Mouse (Mus musculus) limb, embryonic 14.5 days (tissue): ENCODE results near the gene Noc3l. TPM values are rescaled to one million over a fixed set of nuclear protein-coding genes. Genes with fewer than 3 reads are reported as not detected.
A peak's percentile ranks its signal among the peaks of the same experiment; 100 is the strongest.

Experiments
- ATAC-seq: fragments of 200-750 bp; cut with Nextera tagmentation; 2 replicates; pipeline ENCODE4 v1.8.0; 2017; ENCODE audit warnings: low read depth, moderate number of reproducible peaks, moderate TSS enrichment; ENCODE audit not compliant: low FRiP score
- DNase-seq: peaks from one replicate; pipeline ENCODE4 v3.0.0-alpha.2; 2015; ENCODE audit warnings: low spot score
- H3K27ac ChIP-seq: fragments of 300-500 bp; sonication (generic); replicated peaks from 2 replicates; pipeline ENCODE4 v1.5.1; 2014; ENCODE audit warnings: low read depth, mild to moderate bottlenecking, low read length, moderate library complexity, mixed read lengths
- H3K27me3 ChIP-seq: fragments of 300-500 bp; sonication (generic); 2 replicates; pipeline ENCODE4 v1.6.1; 2014; ENCODE audit warnings: low read length, mixed read lengths; ENCODE audit not compliant: control insufficient read depth, insufficient read depth
- H3K36me3 ChIP-seq: fragments of 300-500 bp; sonication (generic); 2 replicates; pipeline ENCODE4 v1.6.1; 2014; ENCODE audit warnings: mild to moderate bottlenecking, low read length, moderate library complexity, mixed read lengths; ENCODE audit not compliant: control insufficient read depth, insufficient read depth
- H3K4me1 ChIP-seq: fragments of 300-500 bp; sonication (generic); 2 replicates; pipeline ENCODE4 v1.6.1; 2014; ENCODE audit warnings: antibody characterized with exemption, low read length, mixed read lengths; ENCODE audit not compliant: control insufficient read depth, insufficient read depth
- H3K4me2 ChIP-seq: fragments of 300-500 bp; sonication (generic); replicated peaks from 2 replicates; pipeline ENCODE4 v1.6.1; 2014; ENCODE audit warnings: low read depth, mild to moderate bottlenecking, low read length, moderate library complexity; ENCODE audit not compliant: severe bottlenecking
- H3K4me3 ChIP-seq: fragments of 300-500 bp; sonication (generic); replicated peaks from 2 replicates; pipeline ENCODE4 v1.5.1; 2014; ENCODE audit warnings: low read length
- H3K9ac ChIP-seq: fragments of 300-500 bp; sonication (generic); 2 replicates; pipeline ENCODE4 v1.6.1; 2014; ENCODE audit warnings: mild to moderate bottlenecking, low read depth, low read length, moderate library complexity; ENCODE audit not compliant: severe bottlenecking
- H3K9me3 ChIP-seq: fragments of 300-500 bp; sonication (generic); 2 replicates; pipeline ENCODE4 v1.6.1; 2016; ENCODE audit warnings: low read length; ENCODE audit not compliant: control insufficient read depth
- POLR2A ChIP-seq: fragments of 200-500 bp; IDR thresholded peaks from 2 replicates; pipeline ENCODE4 v1.8.0; 2012; ENCODE audit warnings: inconsistent platforms, mild to moderate bottlenecking, moderate library complexity, borderline replicate concordance; ENCODE audit not compliant: insufficient read depth, insufficient read length; ENCODE audit errors: extremely low read depth
- WGBS: fragments of 180-500 bp; shearing (Covaris S2); extraction: QIAGEN DNeasy Blood & Tissue Kit; methylation state at CpG from one replicate; pipeline ENCODE4 v1.1.7; 2014; 5-methylcytosine and 5-hydroxymethylcytosine counted together
- polyA plus RNA-seq, 2 experiments: library from polyadenylated mRNA; depleted of rRNA in 1 of 2; stranded (reverse) in 1 of 2; unstranded in 1 of 2; fragments of >200 nt; fragmentation: Nextera tagmentation in 1 of 2; extraction: Ambion mirVana in 1 of 2; gene quantifications; 2 replicates each; pipeline versions ENCODE4 v1.2.1 to v1.2.3; 2012 to 2014

The Noc3l gene
- polyA plus RNA-seq, 2 experiments, result 7.7 to 15.0 TPM

DNA sequence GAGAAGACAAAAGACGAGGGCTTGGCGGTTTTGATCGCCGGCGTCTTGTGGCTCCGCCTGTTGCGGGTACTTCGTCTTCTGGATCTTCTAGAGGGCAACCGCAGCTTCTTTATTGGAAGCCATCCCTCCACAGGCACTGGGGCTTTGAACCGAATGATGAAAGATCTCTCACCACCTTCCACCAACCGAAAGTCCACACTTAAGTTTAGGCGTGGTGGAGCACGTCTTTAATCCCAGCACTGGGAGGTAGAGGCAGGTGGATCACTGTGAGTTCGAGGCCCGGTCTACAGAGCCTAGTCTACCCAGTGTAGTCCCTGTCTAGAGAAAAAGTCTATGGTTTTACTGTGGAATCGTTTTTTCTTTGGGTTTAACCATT, 378 bp upstream of the Noc3l start:
- Histone ChIP-seq H3K9ac (peak overlapping the region; percentile 75), H3K4me1 (peaks cover 7% of the 10 kb centered on the region; the same call in 1 of the 2 replicates), H3K36me3 (peaks cover 12% of the 10 kb centered on the region), H3K27me3 (no peaks in the 10 kb centered on the region), H3K9me3 (no peaks in the 10 kb centered on the region), H3K4me2 (peak overlapping the region; percentile 74), H3K4me3 (peak overlapping the region; percentile 73), H3K27ac (peak overlapping the region; percentile 56; the same call in 1 of the 2 replicates)
- no peak for TF ChIP-seq POLR2A
- DNase-seq (no peak), ATAC-seq (peak; percentile 58)
- 13% methylated on average over 16 of the region's 16 CpGs for WGBS

DNA sequence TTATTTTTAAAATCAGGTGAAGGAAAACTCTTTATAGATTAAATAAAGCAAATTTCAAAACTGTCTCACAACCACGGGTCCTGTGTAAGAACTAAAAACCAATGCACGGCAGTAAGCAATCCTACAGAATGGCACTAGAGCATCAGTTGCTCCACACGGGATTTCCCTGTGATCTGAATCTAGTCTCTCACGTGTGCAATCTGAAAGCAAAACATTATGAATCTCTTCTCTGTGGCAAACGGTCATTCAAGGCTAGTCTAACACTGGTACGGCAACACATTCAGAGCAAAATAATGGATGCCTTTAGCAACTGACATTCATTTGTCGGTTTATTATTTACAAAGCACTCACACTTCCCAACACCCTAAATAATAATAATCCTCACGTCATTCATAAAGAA, 846 bp downstream of the Noc3l start:
- peak overlapping the region; percentile 75 for H3K9ac ChIP-seq
- H3K36me3 ChIP-seq, result peaks cover 22% of the 10 kb centered on the region
- no peaks in the 10 kb centered on the region for H3K27me3 ChIP-seq
- peak overlapping the region; percentile 74 for H3K4me2 ChIP-seq
- no peak overlapping the region for H3K27ac ChIP-seq
- ATAC-seq (no peak), DNase-seq (no peak)
- 34% methylated on average over 8 of the region's 8 CpGs for WGBS
- peaks cover 7% of the 10 kb centered on the region; the same call in 1 of the 2 replicates for H3K4me1 ChIP-seq
- peak overlapping the region; percentile 73 for H3K4me3 ChIP-seq
- no peak for TF ChIP-seq POLR2A
- no peaks in the 10 kb centered on the region for H3K9me3 ChIP-seq

DNA sequence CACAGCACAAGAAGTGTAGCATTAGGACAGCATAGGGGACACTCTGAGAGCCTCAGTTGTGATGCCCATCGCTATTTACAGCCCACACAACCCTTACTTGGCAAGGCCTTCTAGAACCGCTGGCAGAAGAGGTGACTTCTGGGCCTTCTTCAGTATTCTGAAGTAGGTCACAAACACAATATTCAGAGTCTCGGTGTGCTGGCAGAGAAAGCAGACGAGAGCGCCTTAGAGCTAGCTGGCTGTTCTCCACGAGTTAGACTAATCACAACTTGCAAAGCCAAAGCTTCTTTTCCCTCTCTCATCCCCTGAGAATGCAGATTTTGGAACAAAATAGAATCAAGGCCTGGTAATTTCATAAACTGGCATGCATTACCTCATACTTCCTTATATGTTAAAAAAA, 20.2 kb downstream of the Noc3l start:
- Histone ChIP-seq H3K9me3 (no peaks in the 10 kb centered on the region), H3K27me3 (no peaks in the 10 kb centered on the region), H3K9ac (no peak overlapping the region), H3K4me2 (no peak overlapping the region), H3K27ac (no peak overlapping the region), H3K36me3 (peaks cover 81% of the 10 kb centered on the region), H3K4me1 (no peaks in the 10 kb centered on the region), H3K4me3 (no peak overlapping the region)
- 96% methylated on average over 6 of the region's 6 CpGs for WGBS
- no peak for TF ChIP-seq POLR2A
- ATAC-seq, result no peak
- DNase-seq, result no peak

DNA sequence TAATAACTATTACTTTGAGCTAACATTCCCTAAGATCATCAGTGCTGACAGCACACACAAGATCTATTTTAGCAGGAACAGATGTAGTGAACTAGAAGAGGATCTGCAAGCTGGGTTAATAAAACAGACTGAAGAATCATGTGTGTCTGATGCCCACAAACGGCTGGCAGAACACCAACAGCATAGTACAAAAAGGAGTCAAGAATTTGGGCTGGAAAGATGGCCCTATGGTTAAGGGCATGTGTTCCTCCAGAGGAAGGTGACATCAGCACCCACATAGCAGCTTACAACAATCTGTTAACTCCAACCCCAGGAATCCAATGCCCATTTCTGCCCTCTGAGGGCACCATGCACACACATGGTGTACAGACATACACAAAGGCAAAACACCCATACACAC, 20.7 kb downstream of the Noc3l start:
- peaks cover 81% of the 10 kb centered on the region for H3K36me3 ChIP-seq
- 87% methylated on average over 1 of the region's 1 CpGs for whole genome bisulfite sequencing
- no peaks in the 10 kb centered on the region for H3K4me1 ChIP-seq
- no peaks in the 10 kb centered on the region for H3K9me3 ChIP-seq
- H3K4me2 ChIP-seq, result no peak overlapping the region
- DNase-seq, result no peak
- no peak for ATAC-seq
- H3K9ac ChIP-seq, result no peak overlapping the region
- H3K27ac ChIP-seq, result no peak overlapping the region
- TF ChIP-seq POLR2A, result no peak
- no peak overlapping the region for H3K4me3 ChIP-seq
- H3K27me3 ChIP-seq, result no peaks in the 10 kb centered on the region

DNA sequence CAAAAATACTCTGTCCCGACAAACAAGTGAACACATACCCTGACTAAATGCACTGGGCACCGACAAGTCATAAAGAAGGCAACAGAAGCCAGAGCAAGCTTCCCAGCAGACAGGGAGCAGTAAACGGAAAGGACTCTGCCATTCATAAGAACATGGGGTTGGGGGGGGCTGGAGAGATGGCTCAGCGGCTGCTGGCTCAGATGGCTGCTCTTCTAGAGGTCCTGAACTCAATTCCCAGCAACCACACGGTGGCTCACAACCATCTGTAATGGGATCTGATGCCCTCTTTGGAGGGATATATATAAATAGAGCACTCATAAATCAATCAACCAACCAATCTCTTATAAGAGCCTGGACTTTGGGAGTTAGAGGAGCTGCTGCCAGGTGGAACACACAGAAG, 22.5 kb downstream of the Noc3l start:
- ATAC-seq (no peak), DNase-seq (no peak)
- no peaks in the 10 kb centered on the region for H3K4me1 ChIP-seq
- no peak overlapping the region for H3K27ac ChIP-seq
- H3K36me3 ChIP-seq, result peaks cover 78% of the 10 kb centered on the region
- TF ChIP-seq POLR2A, result no peak
- H3K9ac ChIP-seq, result no peak overlapping the region
- H3K4me2 ChIP-seq, result no peak overlapping the region
- H3K4me3 ChIP-seq, result no peak overlapping the region
- 78% methylated on average over 5 of the region's 5 CpGs for WGBS
- H3K9me3 ChIP-seq, result no peaks in the 10 kb centered on the region
- no peaks in the 10 kb centered on the region for H3K27me3 ChIP-seq

DNA sequence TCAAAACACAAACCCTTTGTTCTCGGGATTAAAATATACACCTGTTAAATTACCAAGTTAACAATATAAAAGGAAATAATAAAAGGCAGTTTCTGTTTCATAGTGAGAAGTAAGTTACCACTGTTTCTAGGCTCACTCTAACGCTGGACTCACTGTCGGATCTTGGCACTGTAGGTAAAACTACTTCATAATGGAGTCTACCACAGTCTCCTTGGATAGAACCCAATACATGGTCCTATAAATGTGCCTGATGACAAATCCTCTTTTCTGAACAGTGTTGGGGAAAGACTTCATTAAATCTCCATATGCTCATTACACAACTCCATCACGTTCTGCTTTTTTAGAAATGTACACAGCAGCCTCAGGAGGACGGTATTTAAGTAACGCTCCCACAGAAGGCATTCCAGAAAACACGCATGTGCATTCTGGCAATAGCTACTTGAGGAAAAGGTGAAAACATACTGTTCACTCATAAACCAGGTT, 25.4 kb downstream of the Noc3l start:
- H3K4me1 ChIP-seq, result no peaks in the 10 kb centered on the region
- no peak for TF ChIP-seq POLR2A
- H3K36me3 ChIP-seq, result peaks cover 87% of the 10 kb centered on the region
- no peak for ATAC-seq
- no peaks in the 10 kb centered on the region for H3K27me3 ChIP-seq
- no peaks in the 10 kb centered on the region for H3K9me3 ChIP-seq
- DNase-seq, result no peak
- no peak overlapping the region for H3K4me2 ChIP-seq
- no peak overlapping the region for H3K27ac ChIP-seq
- WGBS, result 74% methylated on average over 7 of the region's 7 CpGs
- H3K9ac ChIP-seq, result no peak overlapping the region
- no peak overlapping the region for H3K4me3 ChIP-seq
